Comparison of ENCODE assay signal across 20 mouse cellular contexts in the genomic region with DNA sequence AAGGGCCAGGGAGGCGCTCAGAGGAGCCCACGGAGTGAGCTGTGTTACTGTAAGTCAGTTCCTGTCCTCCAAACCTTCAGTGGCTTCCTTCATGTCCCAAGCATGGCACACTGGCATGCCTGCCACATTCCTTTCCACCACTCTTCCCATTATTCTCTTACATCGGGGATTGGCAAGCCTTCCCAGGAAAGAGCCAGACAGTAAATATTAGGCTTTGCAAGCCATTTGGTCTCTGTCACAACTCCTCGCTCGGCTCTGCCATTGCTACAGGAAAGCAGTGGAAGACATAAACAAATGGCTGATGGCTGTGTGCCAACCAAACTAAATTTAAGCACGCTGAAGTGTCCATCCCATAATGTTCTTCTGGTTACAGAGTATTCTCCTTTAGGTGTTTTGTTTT. TPM values are rescaled to one million over a fixed set of nuclear protein-coding genes. Genes with fewer than 3 reads are reported as not detected.
DNase-seq lines count a peak whose midpoint lies in the region; ATAC-seq and TF ChIP-seq lines count a peak whose summit lies in the region.
"Had no signal": no experiment of that assay in that cellular context is flagged by ENCODE, and none has a peak within 500 bp of the region (broad histone marks: within the 10 kb centered on the region; RNA-seq: fewer than 3 reads in every experiment).

No protein-coding gene starts in this region.

- no peak overlapping the region for H3K9ac ChIP-seq in kidney, embryonic 16.5 days (replicated peaks; ENCODE audit: low read length)
- H3K9ac ChIP-seq: neural tube, embryonic 12.5 days had no signal

- DNase-seq in kidney, adult 18-20 months: no peak
- peak; percentile 81 for DNase-seq in Muller cell, postnatal 12 days (ENCODE audit: inconsistent ontology term)
- peak; percentile 54 for DNase-seq in Patski (ENCODE audit: low read depth, low spot score)
- DNase-seq in kidney, postnatal 4 days: peak; percentile 51 to 56
- DNase-seq in thymus, postnatal 4 days: no peak
- no peak for DNase-seq in ovary, postnatal 36 days (ENCODE audit: low spot score)
- DNase-seq in left cerebral cortex, postnatal 36 days (ENCODE audit: low spot score in 2 of 2): no peak
- DNase-seq: adrenal gland, postnatal 10 days; cerebellum, adult 9-10 months; embryo, embryonic 11 days; gastrocnemius, postnatal 25 days; heart, postnatal 4 days; thymus, postnatal 36 days had no signal

- no peaks in the 10 kb centered on the region for H3K9me3 ChIP-seq in kidney, embryonic 16.5 days (ENCODE audit: low read length)
- H3K9me3 ChIP-seq: megakaryocyte, embryonic 14.5 days; neural tube, embryonic 12.5 days had no signal

- H3K27ac ChIP-seq in kidney, embryonic 16.5 days (ENCODE audit: low read length): peak overlapping the region; percentile 47
- H3K27ac ChIP-seq: hindbrain, postnatal 0 days; layer of hippocampus, adult 2 months; neural tube, embryonic 12.5 days had no signal

- no peaks in the 10 kb centered on the region for H3K36me3 ChIP-seq in kidney, embryonic 16.5 days (ENCODE audit: insufficient read depth, low read length)
- H3K36me3 ChIP-seq: neural tube, embryonic 12.5 days had no signal

- CTCF ChIA-PET in Patski (lab: Charles Lee): interaction anchor here (1.0 kb wide), 1 partner anchor 15 kb away, joined by 3 read pairs; no protein-coding TSS in a partner anchor

- no peak overlapping the region for H3K4me3 ChIP-seq in kidney, embryonic 16.5 days (ENCODE audit: low read length)
- H3K4me3 ChIP-seq: layer of hippocampus, adult 2 months; megakaryocyte, embryonic 14.5 days; neural tube, embryonic 12.5 days had no signal

- in situ Hi-C loops in Patski (cut with MboI; ENCODE audit: low pct_unique_long_range_greater_than_20kb): no loop called here

- no peak for TF ChIP-seq CTCF in Patski (IDR thresholded peaks at IDR 0.05)

- peaks cover 13% of the 10 kb centered on the region for H3K4me1 ChIP-seq in kidney, embryonic 16.5 days (ENCODE audit: insufficient read depth, low read length)

- H3K27me3 ChIP-seq in kidney, embryonic 16.5 days (ENCODE audit: insufficient read depth, low read length): no peaks in the 10 kb centered on the region
- no peaks in the 10 kb centered on the region for H3K27me3 ChIP-seq in Patski
- H3K27me3 ChIP-seq: neural tube, embryonic 12.5 days had no signal

- 38% methylated on average over 6 of the region's 6 CpGs for WGBS in kidney, embryonic 16.5 days

- ATAC-seq in kidney, embryonic 16.5 days (ENCODE audit: low FRiP score, low TSS enrichment): peak; percentile 55; the same call in 1 of the 2 replicates
- peak; percentile 75 for ATAC-seq in Patski
- ATAC-seq: CD4-positive, CD25-positive, alpha-beta regulatory T cell, adult 4 months; hindbrain, postnatal 0 days had no signal

- POLR2A ChIA-PET in Patski (lab: Charles Lee): interaction anchor here (1.1 kb wide), 1 partner anchor 208 kb away, joined by 3 read pairs; no protein-coding TSS in a partner anchor

- no peak overlapping the region for H3K4me2 ChIP-seq in kidney, embryonic 16.5 days (replicated peaks; ENCODE audit: low read depth, low read length)
- H3K4me2 ChIP-seq: heart, embryonic 11.5 days; neural tube, embryonic 12.5 days had no signal

- intact Hi-C loops in left cerebral cortex, postnatal 36 days (cut with DNase I): no loop called here

RNA-seq across cellular contexts. Expression of gene St6galnac3, which starts 7.1 kb away (rescaled TPM):
- polyA plus RNA-seq in kidney, embryonic 16.5 days (2015; fragmentation: Nextera tagmentation; extraction: Ambion mirVana): 71.6 and 75.8 TPM in 2 replicates
- 12.2 TPM for polyA plus RNA-seq in Patski (2021)
- total RNA-seq in left cerebral cortex, postnatal 36 days (2021): 10 to 100 TPM; 16.9 to 20.2 TPM

Comparison
In these comparisons a context has a peak if more than half of its experiments do, and no peak if none do; other contexts are left out.
1. DNase-seq: peak in Muller cell, postnatal 12 days (single experiment), Patski (single experiment) and kidney, postnatal 4 days (2 of 2); none in kidney, adult 18-20 months (single experiment), thymus, postnatal 4 days (single experiment), ovary, postnatal 36 days (single experiment) and left cerebral cortex, postnatal 36 days (0 of 2).